Mouse (Mus musculus): ENCODE measurements around the gene Tcfl5. TPM values are rescaled to one million over a fixed set of nuclear protein-coding genes. Genes with fewer than 3 reads are reported as not detected.

The Tcfl5 gene
- total and polyA plus RNA-seq, 3 experiments, result not detected

- Histone ChIP-seq H3K36me3 (ENCODE audit: control insufficient read depth in 1 of 2, insufficient read depth in 2 of 2, low read length in 2 of 2) (peaks cover 0 to 12% of the 10 kb centered on the region in 2 experiments; a peak in 3 of 4 replicates), H3K4me3 (ENCODE audit: control insufficient read depth in 1 of 2, insufficient read depth in 1 of 2, low read depth in 2 of 2, low read length in 2 of 2) (no peak overlapping the region), H3K79me2 (ENCODE audit: control insufficient read depth, insufficient read depth, low read length, poor library complexity) (no peaks in the 10 kb centered on the region), H3K9ac (ENCODE audit: control insufficient read depth, low read depth, low read length, poor library complexity, severe bottlenecking) (no peak overlapping the region), H3K27me3 (ENCODE audit: control insufficient read depth in 1 of 2, insufficient read depth in 2 of 2, low read length in 2 of 2) (no peaks in the 10 kb centered on the region), H3K9me3 (replicated peaks; ENCODE audit: insufficient read depth, low read length) (no peaks in the 10 kb centered on the region), H3K27ac (ENCODE audit: control insufficient read depth, low read depth, low read length) (no peak overlapping the region), H3K4me1 (ENCODE audit: control insufficient read depth in 1 of 2, insufficient read depth in 2 of 2, low read length in 2 of 2) (no peaks in the 10 kb centered on the region)
- DNase-seq (ENCODE audit: low read depth, low spot score), result no peak
- TF ChIP-seq NELFE (IDR thresholded peaks at IDR 0.05; ENCODE audit: low read depth, low read length) (no peak), ZMIZ1 (IDR thresholded peaks at IDR 0.05; ENCODE audit: low read depth, low read length) (no peak), USF1 (IDR thresholded peaks at IDR 0.05; ENCODE audit: low read depth, low read length) (no peak), SIN3A (IDR thresholded peaks at IDR 0.05; ENCODE audit: low read length) (no peak), MEF2A (IDR thresholded peaks at IDR 0.05; ENCODE audit: extremely low read depth, insufficient replicate concordance, low read depth, low read length, poor library complexity, severe bottlenecking) (no peak), GATA1 (IDR thresholded peaks at IDR 0.05; ENCODE audit: low read depth, low read length) (no peak)
Measured at GRCm38 (mm10) chr2:180676706-180677105, 34.2 kb upstream of the Tcfl5 start.

- DNase-seq (ENCODE audit: low read depth, low spot score), result no peak
- TF ChIP-seq ZC3H11A (IDR thresholded peaks at IDR 0.05; ENCODE audit: low read depth, low read length), result no peak
- no peak for TF ChIP-seq MYC (IDR thresholded peaks at IDR 0.05; ENCODE audit: low read depth, low read length)
- H3K4me1 ChIP-seq (ENCODE audit: control insufficient read depth in 1 of 2, insufficient read depth in 2 of 2, low read length in 2 of 2), result no peaks in the 10 kb centered on the region
- H3K27ac ChIP-seq (ENCODE audit: control insufficient read depth, low read depth, low read length), result no peak overlapping the region
- no peak overlapping the region for H3K4me3 ChIP-seq (ENCODE audit: control insufficient read depth in 1 of 2, insufficient read depth in 1 of 2, low read depth in 2 of 2, low read length in 2 of 2)
- no peaks in the 10 kb centered on the region for H3K27me3 ChIP-seq (ENCODE audit: control insufficient read depth in 1 of 2, insufficient read depth in 2 of 2, low read length in 2 of 2)
- H3K9me3 ChIP-seq (replicated peaks; ENCODE audit: insufficient read depth, low read length), result no peaks in the 10 kb centered on the region
- H3K36me3 ChIP-seq (ENCODE audit: control insufficient read depth in 1 of 2, insufficient read depth in 2 of 2, low read length in 2 of 2), result no peaks in the 10 kb centered on the region
- no peak overlapping the region for H3K9ac ChIP-seq (ENCODE audit: control insufficient read depth, low read depth, low read length, poor library complexity, severe bottlenecking)
- no peaks in the 10 kb centered on the region for H3K79me2 ChIP-seq (ENCODE audit: control insufficient read depth, insufficient read depth, low read length, poor library complexity)
Measured at GRCm38 (mm10) chr2:180662008-180662407, 19.5 kb upstream of the Tcfl5 start.

GRCm38 (mm10) chr2:180660521-180660920 is 18.0 kb upstream of the Tcfl5 start:
- no peak for TF ChIP-seq MYC (IDR thresholded peaks at IDR 0.05; ENCODE audit: low read depth, low read length)
- no peak for TF ChIP-seq POLR2A (IDR thresholded peaks at IDR 0.05; ENCODE audit: control insufficient read depth in 1 of 2, insufficient read depth in 1 of 2, low read depth in 1 of 2, low read length in 2 of 2, poor library complexity in 1 of 2)
- TF ChIP-seq GABPA (IDR thresholded peaks at IDR 0.05; ENCODE audit: low read depth, low read length), result no peak
- no peak for TF ChIP-seq NELFE (IDR thresholded peaks at IDR 0.05; ENCODE audit: low read depth, low read length)
- no peak for TF ChIP-seq MAX (IDR thresholded peaks at IDR 0.05; ENCODE audit: low read length)
- no peak for TF ChIP-seq MYB (IDR thresholded peaks at IDR 0.05; ENCODE audit: low read depth, low read length)
- no peak; the same call in 1 of the 2 replicates for TF ChIP-seq POLR2AphosphoS2 (IDR thresholded peaks at IDR 0.05; ENCODE audit: low read length)
- TF ChIP-seq RAD21 (IDR thresholded peaks at IDR 0.05; ENCODE audit: low read depth, low read length), result no peak
- TF ChIP-seq ZMIZ1 (IDR thresholded peaks at IDR 0.05; ENCODE audit: low read depth, low read length), result no peak
- TF ChIP-seq ZKSCAN1 (IDR thresholded peaks at IDR 0.05; ENCODE audit: low read depth, low read length), result no peak
- no peak for TF ChIP-seq EP300 (IDR thresholded peaks at IDR 0.05; ENCODE audit: low read depth in 1 of 2, low read length in 2 of 2)
- TF ChIP-seq SIN3A (IDR thresholded peaks at IDR 0.05; ENCODE audit: low read length), result no peak
- no peak for TF ChIP-seq E2F4 (IDR thresholded peaks at IDR 0.05; ENCODE audit: borderline replicate concordance, low read depth, low read length)
- TF ChIP-seq CHD1 (IDR thresholded peaks at IDR 0.05; ENCODE audit: low read depth, low read length), result no peak
- no peak for TF ChIP-seq UBTF (IDR thresholded peaks at IDR 0.05; ENCODE audit: borderline replicate concordance, insufficient read depth, low read depth, low read length)
- no peak for TF ChIP-seq MAFK (IDR thresholded peaks at IDR 0.05; ENCODE audit: borderline replicate concordance, low read depth, low read length)
- no peak for TF ChIP-seq USF2 (IDR thresholded peaks at IDR 0.05; ENCODE audit: borderline replicate concordance in 1 of 2, insufficient read depth in 1 of 2, low read depth in 1 of 2, low read length in 2 of 2)
- TF ChIP-seq TBP (IDR thresholded peaks at IDR 0.05; ENCODE audit: low read depth, low read length), result no peak
- no peak for TF ChIP-seq CHD2 (IDR thresholded peaks at IDR 0.05; ENCODE audit: low read length)
- no peak for TF ChIP-seq JUND (IDR thresholded peaks at IDR 0.05; ENCODE audit: low read depth, low read length)
- H3K27ac ChIP-seq (ENCODE audit: control insufficient read depth, low read depth, low read length), result no peak overlapping the region
- no peak for DNase-seq (ENCODE audit: low read depth, low spot score)
- no peak overlapping the region for H3K4me3 ChIP-seq (ENCODE audit: control insufficient read depth in 1 of 2, insufficient read depth in 1 of 2, low read depth in 2 of 2, low read length in 2 of 2)
- no peak overlapping the region for H3K9ac ChIP-seq (ENCODE audit: control insufficient read depth, low read depth, low read length, poor library complexity, severe bottlenecking)
- peaks cover 0 to 3% of the 10 kb centered on the region in 2 experiments; a peak in 1 of 4 replicates for H3K36me3 ChIP-seq (ENCODE audit: control insufficient read depth in 1 of 2, insufficient read depth in 2 of 2, low read length in 2 of 2)
- no peaks in the 10 kb centered on the region for H3K27me3 ChIP-seq (ENCODE audit: control insufficient read depth in 1 of 2, insufficient read depth in 2 of 2, low read length in 2 of 2)
- no peaks in the 10 kb centered on the region for H3K9me3 ChIP-seq (replicated peaks; ENCODE audit: insufficient read depth, low read length)
- no peaks in the 10 kb centered on the region for H3K4me1 ChIP-seq (ENCODE audit: control insufficient read depth in 1 of 2, insufficient read depth in 2 of 2, low read length in 2 of 2)
- no peaks in the 10 kb centered on the region for H3K79me2 ChIP-seq (ENCODE audit: control insufficient read depth, insufficient read depth, low read length, poor library complexity)
